Mouse (Mus musculus): ENCODE results near the gene Tmem140. TPM values are rescaled to one million over a fixed set of nuclear protein-coding genes. Genes with fewer than 3 reads are reported as not detected.

The Tmem140 gene
- polyA plus RNA-seq, 1 experiment from 2014 or later = 2.7 TPM

- H3K9me3 ChIP-seq = no peaks in the 10 kb centered on the region
These were observed 5.7 kb downstream of the Tmem140 start for GRCm38 (mm10) chr6:34868507-34869217.

GRCm38 (mm10) chr6:34869225-34869915, 6.4 kb downstream of the Tmem140 start:
- H3K27me3 ChIP-seq = no peaks in the 10 kb centered on the region
- no peaks in the 10 kb centered on the region for H3K9me3 ChIP-seq
- H3K9ac ChIP-seq = no peak overlapping the region
- 76% methylated on average over 13 of the region's 13 CpGs for WGBS
- H3K36me3 ChIP-seq = peaks cover 18% of the 10 kb centered on the region
- peaks cover 30% of the 10 kb centered on the region for H3K4me1 ChIP-seq
- ATAC-seq (ENCODE audit: low FRiP score, low read depth) = no peak
- no peak overlapping the region for H3K4me3 ChIP-seq
- no peak overlapping the region for H3K4me2 ChIP-seq (replicated peaks)
- H3K27ac ChIP-seq = 0 out of 2 replicates have a peak overlapping the region, but pooled peaks have one; percentile 16

More at GRCm38 (mm10) chr6:34868507-34869217, 5.7 kb downstream of the Tmem140 start:
- WGBS = 79% methylated on average over 20 of the region's 20 CpGs
- H3K4me1 ChIP-seq = peaks cover 30% of the 10 kb centered on the region
- no peak overlapping the region for H3K4me3 ChIP-seq
- H3K27me3 ChIP-seq = no peaks in the 10 kb centered on the region
- peaks cover 11% of the 10 kb centered on the region for H3K36me3 ChIP-seq
- no peak overlapping the region for H3K27ac ChIP-seq
- no peak overlapping the region for H3K9ac ChIP-seq
- no peak for ATAC-seq (ENCODE audit: low FRiP score, low read depth)
- H3K4me2 ChIP-seq (replicated peaks) = no peak overlapping the region

GRCm38 (mm10) chr6:34870136-34870535, 7.2 kb downstream of the Tmem140 start:
- H3K4me3 ChIP-seq = no peak overlapping the region
- peaks cover 23% of the 10 kb centered on the region for H3K36me3 ChIP-seq
- no peak overlapping the region; the same call in 1 of the 2 replicates for H3K9ac ChIP-seq
- peak overlapping the region; percentile 16; the same call in 1 of the 2 replicates for H3K27ac ChIP-seq
- no peaks in the 10 kb centered on the region for H3K9me3 ChIP-seq
- 75% methylated on average over 5 of the region's 5 CpGs for WGBS
- no peak for ATAC-seq (ENCODE audit: low FRiP score, low read depth)
- no peaks in the 10 kb centered on the region for H3K27me3 ChIP-seq
- H3K4me1 ChIP-seq = peaks cover 29% of the 10 kb centered on the region
- no peak overlapping the region for H3K4me2 ChIP-seq (replicated peaks)

- Histone ChIP-seq H3K4me1 (peaks cover 23% of the 10 kb centered on the region), H3K4me2 (replicated peaks) (no peak overlapping the region), H3K4me3 (no peak overlapping the region), H3K9ac (no peak overlapping the region), H3K9me3 (no peaks in the 10 kb centered on the region), H3K27me3 (no peaks in the 10 kb centered on the region), H3K36me3 (peaks cover 26% of the 10 kb centered on the region), H3K27ac (peak overlapping the region; percentile 39; the same call in 1 of the 2 replicates)
- 52% methylated on average over 5 of the region's 5 CpGs for whole genome bisulfite sequencing
- ATAC-seq (ENCODE audit: low FRiP score, low read depth) = no peak
These were observed 7.8 kb downstream of the Tmem140 start for GRCm38 (mm10) chr6:34870724-34871123.

GRCm38 (mm10) chr6:34871929-34872328, 9.0 kb downstream of the Tmem140 start:
- peaks cover 28% of the 10 kb centered on the region for H3K4me1 ChIP-seq
- no peak overlapping the region for H3K4me2 ChIP-seq (replicated peaks)
- peaks cover 31% of the 10 kb centered on the region for H3K36me3 ChIP-seq
- H3K9me3 ChIP-seq = no peaks in the 10 kb centered on the region
- H3K27me3 ChIP-seq = no peaks in the 10 kb centered on the region
- H3K4me3 ChIP-seq = no peak overlapping the region
- no peak overlapping the region for H3K27ac ChIP-seq
- no peak for ATAC-seq (ENCODE audit: low FRiP score, low read depth)
- H3K9ac ChIP-seq = no peak overlapping the region
- WGBS = 87% methylated on average over 7 of the region's 7 CpGs

- WGBS = 91% methylated on average over 10 of the region's 10 CpGs
- no peak for ATAC-seq (ENCODE audit: low FRiP score, low read depth)
- Histone ChIP-seq H3K36me3 (peaks cover 31% of the 10 kb centered on the region), H3K4me3 (no peak overlapping the region), H3K4me1 (peaks cover 33% of the 10 kb centered on the region), H3K9ac (no peak overlapping the region), H3K4me2 (replicated peaks) (no peak overlapping the region), H3K27ac (no peak overlapping the region), H3K9me3 (no peaks in the 10 kb centered on the region), H3K27me3 (no peaks in the 10 kb centered on the region)
These were observed 9.9 kb downstream of the Tmem140 start for GRCm38 (mm10) chr6:34872871-34873270.

GRCm38 (mm10) chr6:34874101-34874921, 11.4 kb downstream of the Tmem140 start:
- H3K27me3 ChIP-seq = no peaks in the 10 kb centered on the region
- H3K4me1 ChIP-seq = peaks cover 43% of the 10 kb centered on the region
- H3K9me3 ChIP-seq = no peaks in the 10 kb centered on the region
- H3K4me2 ChIP-seq (replicated peaks) = no peak overlapping the region
- H3K27ac ChIP-seq = peak overlapping the region; percentile 6; the same call in 1 of the 2 replicates
- no peak for ATAC-seq (ENCODE audit: low FRiP score, low read depth)
- peak overlapping the region; percentile 4; the same call in 1 of the 2 replicates for H3K9ac ChIP-seq
- no peak overlapping the region for H3K4me3 ChIP-seq
- 82% methylated on average over 21 of the region's 21 CpGs for WGBS
- H3K36me3 ChIP-seq = peaks cover 35% of the 10 kb centered on the region

GRCm38 (mm10) chr6:34875268-34875761, 12.4 kb downstream of the Tmem140 start:
- Histone ChIP-seq H3K27me3 (no peaks in the 10 kb centered on the region), H3K4me1 (peaks cover 37% of the 10 kb centered on the region), H3K27ac (no peak overlapping the region)

GRCm38 (mm10) chr6:34875966-34876834, 13.3 kb downstream of the Tmem140 start:
- Histone ChIP-seq H3K9ac (peak overlapping the region; percentile 86; the same call in 1 of the 2 replicates), H3K27me3 (no peaks in the 10 kb centered on the region), H3K9me3 (no peaks in the 10 kb centered on the region), H3K4me1 (peaks cover 29% of the 10 kb centered on the region), H3K4me2 (replicated peaks) (peak overlapping the region; percentile 78), H3K27ac (no peak overlapping the region), H3K4me3 (peak overlapping the region; percentile 78; the same call in 1 of the 2 replicates), H3K36me3 (peaks cover 53% of the 10 kb centered on the region)
- no peak for ATAC-seq (ENCODE audit: low FRiP score, low read depth)
- WGBS = 61% methylated on average over 12 of the region's 12 CpGs

More at GRCm38 (mm10) chr6:34875268-34875761, 12.4 kb downstream of the Tmem140 start:
- no peak for ATAC-seq (ENCODE audit: low FRiP score, low read depth)
- Histone ChIP-seq H3K4me3 (no peak overlapping the region), H3K36me3 (peaks cover 44% of the 10 kb centered on the region), H3K4me2 (replicated peaks) (no peak overlapping the region), H3K9me3 (no peaks in the 10 kb centered on the region), H3K9ac (no peak overlapping the region)
- WGBS = 89% methylated on average over 15 of the region's 15 CpGs

- peaks cover 27% of the 10 kb centered on the region for H3K4me1 ChIP-seq
- H3K27ac ChIP-seq = no peak overlapping the region
- peak overlapping the region; percentile 86 for H3K9ac ChIP-seq
- peak overlapping the region; percentile 78 for H3K4me2 ChIP-seq (replicated peaks)
- 21% methylated on average over 2 of the region's 2 CpGs for WGBS
- no peaks in the 10 kb centered on the region for H3K9me3 ChIP-seq
- ATAC-seq (ENCODE audit: low FRiP score, low read depth) = no peak
- H3K4me3 ChIP-seq = peak overlapping the region; percentile 78
- peaks cover 59% of the 10 kb centered on the region for H3K36me3 ChIP-seq
- H3K27me3 ChIP-seq = no peaks in the 10 kb centered on the region
These were observed 13.8 kb downstream of the Tmem140 start for GRCm38 (mm10) chr6:34876835-34877156.

Data from limb, embryonic 13.5 days (tissue).